Mouse (Mus musculus): ENCODE results near the gene Phyhd1.
A peak's percentile ranks its signal among the peaks of the same experiment; 100 is the strongest.

DNA sequence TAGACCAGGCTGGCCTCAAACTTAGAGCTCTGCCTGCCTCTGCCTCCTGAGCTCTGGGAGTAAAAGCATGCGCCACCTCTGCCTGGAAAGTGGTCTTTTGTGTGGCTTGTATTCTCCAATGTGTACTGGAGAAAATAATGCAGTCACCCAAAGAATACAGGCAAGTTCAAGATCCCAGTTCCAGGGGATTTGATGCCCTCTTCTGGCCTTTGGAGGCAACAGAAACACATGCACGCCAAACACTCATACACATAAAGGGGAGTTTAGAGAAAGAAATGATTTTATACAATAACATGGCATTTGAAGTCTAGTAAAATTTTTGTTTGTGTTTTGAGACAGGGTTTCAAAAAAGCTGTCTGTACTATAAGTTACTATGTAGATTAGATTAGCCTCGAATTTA lies 33.5 kb downstream of the Phyhd1 start:
- TF ChIP-seq CTCF (IDR thresholded peaks at IDR 0.05; ENCODE audit: low read depth) (peak; percentile 24; the same call in 1 of the 2 replicates), EP300 (IDR thresholded peaks at IDR 0.05; ENCODE audit: low read depth) (no peak)

All from liver, embryonic 14.5 days (tissue).